Comparison of ENCODE assay signal across 33 mouse cellular contexts in genomic region chr2:71236009-71236408, GRCm38 (mm10). TPM values are rescaled to one million over a fixed set of nuclear protein-coding genes. Genes with fewer than 3 reads are reported as not detected.
DNase-seq lines count a peak whose midpoint lies in the region; ATAC-seq lines count a peak whose summit lies in the region.
"Had no signal": no experiment of that assay in that cellular context is flagged by ENCODE, and none has a peak within 500 bp of the region (broad histone marks: within the 10 kb centered on the region; RNA-seq: fewer than 3 reads in every experiment).

No protein-coding gene starts in this region.

- no peak for ATAC-seq in megakaryocyte, adult 5-6 weeks (ENCODE audit: poor library complexity, severe bottlenecking)
- peak; percentile 63; the same call in 1 of the 2 replicates for ATAC-seq in liver, embryonic 12.5 days
- peak; percentile 75 for ATAC-seq in liver, embryonic 15.5 days (ENCODE audit: insufficient read depth)
- peak; percentile 82; the same call in 1 of the 2 replicates for ATAC-seq in megakaryocyte-erythroid progenitor cell, adult 5-6 weeks (replicated peaks; ENCODE audit: low FRiP score, low TSS enrichment, poor library complexity, severe bottlenecking)
- no peak for ATAC-seq in forebrain, embryonic 15.5 days (replicated peaks)
- ATAC-seq: forebrain, embryonic 13.5 days; forebrain, postnatal 0 days; hindbrain, embryonic 16.5 days; Patski had no signal

- H3K4me2 ChIP-seq in liver, embryonic 12.5 days, result peak overlapping the region; percentile 5; the same call in 1 of the 2 replicates
- no peak overlapping the region for H3K4me2 ChIP-seq in liver, embryonic 15.5 days
- H3K4me2 ChIP-seq in forebrain, embryonic 15.5 days (replicated peaks), result no peak overlapping the region
- H3K4me2 ChIP-seq: embryonic facial prominence, embryonic 12.5 days; embryonic facial prominence, embryonic 15.5 days; forebrain, embryonic 13.5 days; heart, embryonic 11.5 days; heart, embryonic 15.5 days; hindbrain, embryonic 13.5 days had no signal

- no peak overlapping the region for H3K9ac ChIP-seq in liver, embryonic 12.5 days
- no peak overlapping the region for H3K9ac ChIP-seq in liver, embryonic 15.5 days
- no peak overlapping the region for H3K9ac ChIP-seq in forebrain, embryonic 15.5 days (replicated peaks)
- H3K9ac ChIP-seq: embryonic facial prominence, embryonic 12.5 days; embryonic facial prominence, embryonic 15.5 days; forebrain, embryonic 13.5 days; forebrain, postnatal 0 days; heart, embryonic 15.5 days; hindbrain, embryonic 13.5 days had no signal

- H3K27ac ChIP-seq in liver, embryonic 12.5 days, result peak overlapping the region; percentile 49; the same call in 1 of the 2 replicates
- H3K27ac ChIP-seq in liver, embryonic 15.5 days (replicated peaks), result no peak overlapping the region; the same call in 1 of the 2 replicates
- no peak overlapping the region for H3K27ac ChIP-seq in forebrain, embryonic 15.5 days (replicated peaks)
- H3K27ac ChIP-seq: embryonic facial prominence, embryonic 12.5 days; embryonic facial prominence, embryonic 15.5 days; forebrain, embryonic 10.5 days; forebrain, embryonic 13.5 days; gastrocnemius, adult 2 months; heart, embryonic 15.5 days; hindbrain, embryonic 10.5 days; hindbrain, embryonic 13.5 days had no signal

- peaks cover 26% of the 10 kb centered on the region for H3K4me1 ChIP-seq in megakaryocyte, embryonic 14.5 days
- peaks cover 19% of the 10 kb centered on the region for H3K4me1 ChIP-seq in liver, embryonic 12.5 days
- H3K4me1 ChIP-seq in liver, embryonic 15.5 days (replicated peaks), result peaks cover 20% of the 10 kb centered on the region
- H3K4me1 ChIP-seq in forebrain, embryonic 15.5 days, result 0 out of 2 replicates have a peak, but pooled peaks cover 7% of the 10 kb centered on the region
- H3K4me1 ChIP-seq: embryonic facial prominence, embryonic 12.5 days; embryonic facial prominence, embryonic 15.5 days; forebrain, embryonic 10.5 days; forebrain, embryonic 13.5 days; hindbrain, embryonic 10.5 days; hindbrain, embryonic 13.5 days had no signal

- peaks cover 74% of the 10 kb centered on the region for H3K36me3 ChIP-seq in megakaryocyte, embryonic 14.5 days (replicated peaks; ENCODE audit: low read length)
- H3K36me3 ChIP-seq in liver, embryonic 12.5 days, result peaks cover 36% of the 10 kb centered on the region
- peaks cover 19% of the 10 kb centered on the region for H3K36me3 ChIP-seq in liver, embryonic 15.5 days (replicated peaks)
- H3K36me3 ChIP-seq in forebrain, embryonic 15.5 days, result peaks cover 45% of the 10 kb centered on the region

- WGBS in liver, embryonic 12.5 days (ENCODE audit: insufficient replicate concordance), result 79% methylated on average over 6 of the region's 6 CpGs
- 79% methylated on average over 6 of the region's 6 CpGs for WGBS in liver, embryonic 15.5 days (ENCODE audit: insufficient replicate concordance)
- 92% methylated on average over 6 of the region's 6 CpGs for WGBS in forebrain, embryonic 15.5 days

- no peak for DNase-seq in spleen, postnatal 4 days (ENCODE audit: low spot score in 2 of 2)
- no peak for DNase-seq in cerebellum, adult 9-10 months
- DNase-seq: adrenal gland, postnatal 10 days; adrenal gland, postnatal 36 days; B cell, adult 2 months; cerebellum, adult 18-20 months; cerebellum, adult 9-11 months; cerebellum, postnatal 25 days; forebrain, postnatal 0 days; gastrocnemius, adult 2 months; gastrocnemius, postnatal 14 days; heart, adult 11 months; heart, postnatal 10 days; heart, postnatal 36 days had no signal

- peak overlapping the region; percentile 53 for H3K4me3 ChIP-seq in megakaryocyte, embryonic 14.5 days (replicated peaks)
- H3K4me3 ChIP-seq in liver, embryonic 12.5 days, result no peak overlapping the region
- H3K4me3 ChIP-seq in liver, embryonic 15.5 days (replicated peaks), result no peak overlapping the region
- H3K4me3 ChIP-seq in forebrain, embryonic 15.5 days, result no peak overlapping the region
- H3K4me3 ChIP-seq: embryonic facial prominence, embryonic 12.5 days; embryonic facial prominence, embryonic 15.5 days; erythroblast, embryonic 14.5 days; forebrain, embryonic 10.5 days; forebrain, embryonic 13.5 days; gastrocnemius, adult 2 months; heart, embryonic 15.5 days; hindbrain, embryonic 10.5 days; hindbrain, embryonic 13.5 days had no signal

- H3K9me3 ChIP-seq in megakaryocyte, embryonic 14.5 days, result no peaks in the 10 kb centered on the region
- no peaks in the 10 kb centered on the region for H3K9me3 ChIP-seq in liver, embryonic 12.5 days (replicated peaks)
- no peaks in the 10 kb centered on the region for H3K9me3 ChIP-seq in liver, embryonic 15.5 days (replicated peaks)
- no peaks in the 10 kb centered on the region for H3K9me3 ChIP-seq in forebrain, embryonic 15.5 days
- H3K9me3 ChIP-seq: embryonic facial prominence, embryonic 12.5 days; embryonic facial prominence, embryonic 15.5 days; forebrain, embryonic 10.5 days; forebrain, embryonic 13.5 days; G1E; heart, embryonic 15.5 days; hindbrain, embryonic 10.5 days; hindbrain, embryonic 13.5 days had no signal

- H3K27me3 ChIP-seq in megakaryocyte, embryonic 14.5 days (replicated peaks), result no peaks in the 10 kb centered on the region
- no peaks in the 10 kb centered on the region for H3K27me3 ChIP-seq in liver, embryonic 12.5 days (replicated peaks)
- H3K27me3 ChIP-seq in liver, embryonic 15.5 days, result no peaks in the 10 kb centered on the region
- H3K27me3 ChIP-seq in forebrain, embryonic 15.5 days, result no peaks in the 10 kb centered on the region
- H3K27me3 ChIP-seq: CH12.LX; embryonic facial prominence, embryonic 12.5 days; embryonic facial prominence, embryonic 15.5 days; forebrain, embryonic 13.5 days; heart, embryonic 15.5 days; hindbrain, embryonic 13.5 days; Patski had no signal

RNA-seq across cellular contexts. Expression of gene Dync1i2, which starts 24.5 kb away (rescaled TPM):
- 15.3 TPM in 1 of 2 replicates, not detected in the other for polyA plus RNA-seq in megakaryocyte, embryonic 14.5 days (2012; ENCODE audit: insufficient read depth, low replicate concordance)
- 119 and 139 TPM in 2 replicates for total RNA-seq in megakaryocyte, adult 5-6 weeks (2015)
- total RNA-seq in megakaryocyte, adult 5-6 weeks (2017), result 126 TPM in 2 replicates
- polyA plus RNA-seq in liver, embryonic 12.5 days (2016; fragmentation: Nextera tagmentation; extraction: Ambion mirVana), result 42.0 and 43.0 TPM in 2 replicates
- polyA plus RNA-seq in liver, embryonic 15.5 days (2015; fragmentation: Nextera tagmentation; extraction: Ambion mirVana), result 22.5 and 24.2 TPM in 2 replicates
- total RNA-seq in megakaryocyte-erythroid progenitor cell, adult 5-6 weeks (2014; fragmentation: Nextera tagmentation), result 71.4 and 78.4 TPM in 2 replicates
- total RNA-seq in megakaryocyte-erythroid progenitor cell, adult 5-6 weeks (2017), result 124 and 126 TPM in 2 replicates
- 175 and 190 TPM in 2 replicates for polyA plus RNA-seq in forebrain, embryonic 15.5 days (2015; fragmentation: Nextera tagmentation; extraction: Ambion mirVana)

Comparison
In these comparisons a context has a peak if more than half of its experiments do, and no peak if none do; other contexts are left out.
1. ATAC-seq: peak in liver, embryonic 12.5 days (single experiment), liver, embryonic 15.5 days (single experiment) and megakaryocyte-erythroid progenitor cell, adult 5-6 weeks (single experiment); none in megakaryocyte, adult 5-6 weeks (single experiment) and forebrain, embryonic 15.5 days (single experiment).